Comparison of ENCODE assay signal across 13 mouse cellular contexts in genomic region chr15:99712666-99713559, GRCm38 (mm10). TPM values are rescaled to one million over a fixed set of nuclear protein-coding genes. Genes with fewer than 3 reads are reported as not detected.
A peak's percentile ranks its signal among the peaks of the same experiment; 100 is the strongest.
DNase-seq lines count a peak whose midpoint lies in the region; ATAC-seq and TF ChIP-seq lines count a peak whose summit lies in the region.
"Had no signal": no experiment of that assay in that cellular context is flagged by ENCODE, and none has a peak within 500 bp of the region (broad histone marks: within the 10 kb centered on the region; RNA-seq: fewer than 3 reads in every experiment).

No protein-coding gene starts in this region.

- no peak for TF ChIP-seq POLR2A in cerebellum, adult 2 months (IDR thresholded peaks at IDR 0.05; ENCODE audit: borderline replicate concordance, insufficient read depth, low read length)
- no peak for TF ChIP-seq POLR2A in heart, adult 2 months (IDR thresholded peaks at IDR 0.05; ENCODE audit: insufficient read depth, low read depth, low read length)

- H3K9me3 ChIP-seq in heart, embryonic 16.5 days (replicated peaks; ENCODE audit: control insufficient read depth, low read length), result no peaks in the 10 kb centered on the region
- no peaks in the 10 kb centered on the region for H3K9me3 ChIP-seq in midbrain, embryonic 15.5 days
- no peaks in the 10 kb centered on the region for H3K9me3 ChIP-seq in midbrain, embryonic 16.5 days (replicated peaks; ENCODE audit: control insufficient read depth, low read length, poor library complexity, severe bottlenecking)
- no peaks in the 10 kb centered on the region for H3K9me3 ChIP-seq in stomach, postnatal 0 days (ENCODE audit: control insufficient read depth, low read length)
- H3K9me3 ChIP-seq: forebrain, embryonic 15.5 days had no signal

- H3K27me3 ChIP-seq in cerebellum, adult 2 months (ENCODE audit: control insufficient read depth, insufficient read depth, low read length), result no peaks in the 10 kb centered on the region
- H3K27me3 ChIP-seq in heart, embryonic 16.5 days (ENCODE audit: control insufficient read depth, insufficient read depth, low read length), result no peaks in the 10 kb centered on the region
- H3K27me3 ChIP-seq in heart, adult 2 months (ENCODE audit: control insufficient read depth, insufficient read depth, low read length), result no peaks in the 10 kb centered on the region
- no peaks in the 10 kb centered on the region for H3K27me3 ChIP-seq in midbrain, embryonic 15.5 days (replicated peaks)
- no peaks in the 10 kb centered on the region for H3K27me3 ChIP-seq in midbrain, embryonic 16.5 days (ENCODE audit: control insufficient read depth, insufficient read depth, low read depth, low read length)
- H3K27me3 ChIP-seq in stomach, postnatal 0 days (ENCODE audit: control insufficient read depth, insufficient read depth, low read length), result no peaks in the 10 kb centered on the region
- H3K27me3 ChIP-seq: forebrain, embryonic 15.5 days had no signal

- TF ChIP-seq EP300 in heart, adult 2 months (IDR thresholded peaks at IDR 0.05; ENCODE audit: insufficient read depth, low read depth, low read length), result no peak
- no peak for TF ChIP-seq EP300 in stomach, postnatal 0 days (optimal IDR thresholded peaks at IDR 0.05)

- DNase-seq in cerebellum, adult 2 months, result no peak
- no peak for DNase-seq in cerebellum, adult 9-11 months
- no peak for DNase-seq in heart, adult 2 months
- DNase-seq in stomach, postnatal 0 days (ENCODE audit: low spot score), result no peak
- DNase-seq in spleen, postnatal 36 days (ENCODE audit: low spot score in 2 of 2), result no peak
- DNase-seq: retina, postnatal 1 day had no signal

- WGBS in cerebellum, adult 2 months, result 63% methylated on average over 13 of the region's 13 CpGs
- 65% methylated on average over 13 of the region's 13 CpGs for WGBS in heart, embryonic 16.5 days
- WGBS in heart, adult 2 months, result 59% methylated on average over 13 of the region's 13 CpGs
- 63% methylated on average over 13 of the region's 13 CpGs for WGBS in midbrain, embryonic 15.5 days
- 74% methylated on average over 13 of the region's 13 CpGs for WGBS in midbrain, embryonic 16.5 days
- 64% methylated on average over 13 of the region's 13 CpGs for WGBS in stomach, postnatal 0 days

- intact Hi-C loops in heart, adult 2 months (cut with DNase I), result loop anchor here (5.0 kb wide), 1 partner anchor 194 kb away; no protein-coding TSS in a partner anchor

- no peak for ATAC-seq in heart, embryonic 16.5 days (replicated peaks; ENCODE audit: extremely low read depth, insufficient read depth, low FRiP score)
- no peak for ATAC-seq in midbrain, embryonic 15.5 days (replicated peaks)
- no peak for ATAC-seq in midbrain, embryonic 16.5 days
- ATAC-seq in stomach, postnatal 0 days (ENCODE audit: low FRiP score, low TSS enrichment), result peak; percentile 1; the same call in 1 of the 2 replicates

- peaks cover 30% of the 10 kb centered on the region for H3K4me1 ChIP-seq in cerebellum, adult 2 months (ENCODE audit: control insufficient read depth, insufficient read depth, low read length)
- H3K4me1 ChIP-seq in heart, embryonic 16.5 days (ENCODE audit: control insufficient read depth, insufficient read depth, low read length), result peaks cover 19% of the 10 kb centered on the region
- peaks cover 6% of the 10 kb centered on the region for H3K4me1 ChIP-seq in heart, adult 2 months (ENCODE audit: control insufficient read depth, insufficient read depth, low read length)
- peaks cover 12% of the 10 kb centered on the region for H3K4me1 ChIP-seq in midbrain, embryonic 15.5 days
- peaks cover 6% of the 10 kb centered on the region; the same call in 1 of the 2 replicates for H3K4me1 ChIP-seq in midbrain, embryonic 16.5 days (ENCODE audit: control insufficient read depth, insufficient read depth, low read length)
- no peaks in the 10 kb centered on the region for H3K4me1 ChIP-seq in stomach, postnatal 0 days (replicated peaks; ENCODE audit: control insufficient read depth, insufficient read depth)

- H3K36me3 ChIP-seq in heart, embryonic 16.5 days (ENCODE audit: control insufficient read depth, insufficient read depth), result peaks cover 52% of the 10 kb centered on the region
- H3K36me3 ChIP-seq in heart, adult 2 months (ENCODE audit: control insufficient read depth, insufficient read depth, low read length), result no peaks in the 10 kb centered on the region
- peaks cover 48% of the 10 kb centered on the region for H3K36me3 ChIP-seq in midbrain, embryonic 15.5 days (replicated peaks)
- H3K36me3 ChIP-seq in midbrain, embryonic 16.5 days (ENCODE audit: control insufficient read depth, insufficient read depth, low read length), result peaks cover 47% of the 10 kb centered on the region
- peaks cover 33% of the 10 kb centered on the region for H3K36me3 ChIP-seq in stomach, postnatal 0 days (ENCODE audit: control insufficient read depth, insufficient read depth, low read length)

- H3K4me2 ChIP-seq in heart, embryonic 16.5 days (ENCODE audit: low read depth, low read length), result no peak overlapping the region
- no peak overlapping the region for H3K4me2 ChIP-seq in midbrain, embryonic 15.5 days
- no peak overlapping the region for H3K4me2 ChIP-seq in midbrain, embryonic 16.5 days (ENCODE audit: low read length)
- no peak overlapping the region for H3K4me2 ChIP-seq in stomach, postnatal 0 days (replicated peaks; ENCODE audit: low read depth)
- H3K4me2 ChIP-seq: forebrain, embryonic 15.5 days had no signal

- H3K27ac ChIP-seq in cerebellum, adult 2 months (ENCODE audit: insufficient read depth, low read length), result peak overlapping the region; percentile 26; the same call in 1 of the 2 replicates
- H3K27ac ChIP-seq in heart, embryonic 16.5 days (ENCODE audit: low read length), result peak overlapping the region; percentile 82
- H3K27ac ChIP-seq in heart, adult 2 months, result no peak overlapping the region; the same call in 1 of the 2 replicates
- peak overlapping the region; percentile 67; the same call in 1 of the 2 replicates for H3K27ac ChIP-seq in midbrain, embryonic 15.5 days
- no peak overlapping the region; the same call in 1 of the 2 replicates for H3K27ac ChIP-seq in midbrain, embryonic 16.5 days (ENCODE audit: low read length)
- no peak overlapping the region for H3K27ac ChIP-seq in stomach, postnatal 0 days (replicated peaks)

- H3K79me2 ChIP-seq in heart, adult 2 months (replicated peaks; ENCODE audit: control insufficient read depth, insufficient read depth, low read length), result no peaks in the 10 kb centered on the region

- no peak for TF ChIP-seq CTCF in cerebellum, adult 2 months (IDR thresholded peaks at IDR 0.05; ENCODE audit: borderline replicate concordance, insufficient read depth, low read depth, low read length)
- TF ChIP-seq CTCF in heart, adult 2 months (IDR thresholded peaks at IDR 0.05), result no peak
- no peak for TF ChIP-seq CTCF in stomach, postnatal 0 days (IDR thresholded peaks at IDR 0.05; ENCODE audit: low read depth)

- no peak overlapping the region for H3K4me3 ChIP-seq in cerebellum, adult 2 months (replicated peaks; ENCODE audit: insufficient read depth, low read depth, low read length)
- H3K4me3 ChIP-seq in heart, embryonic 16.5 days (ENCODE audit: low read length), result no peak overlapping the region
- no peak overlapping the region for H3K4me3 ChIP-seq in heart, adult 2 months
- H3K4me3 ChIP-seq in midbrain, embryonic 15.5 days, result no peak overlapping the region
- H3K4me3 ChIP-seq in midbrain, embryonic 16.5 days (ENCODE audit: low read depth, low read length), result no peak overlapping the region
- no peak overlapping the region for H3K4me3 ChIP-seq in stomach, postnatal 0 days (ENCODE audit: low read depth, low read length)
- H3K4me3 ChIP-seq: forebrain, embryonic 15.5 days had no signal

- H3K9ac ChIP-seq in heart, embryonic 16.5 days (ENCODE audit: low read length), result peak overlapping the region; percentile 61; the same call in 1 of the 2 replicates
- H3K9ac ChIP-seq in heart, adult 2 months (ENCODE audit: low read depth, low read length), result no peak overlapping the region
- no peak overlapping the region for H3K9ac ChIP-seq in midbrain, embryonic 15.5 days
- H3K9ac ChIP-seq in midbrain, embryonic 16.5 days (ENCODE audit: low read depth, low read length), result no peak overlapping the region
- no peak overlapping the region for H3K9ac ChIP-seq in stomach, postnatal 0 days (ENCODE audit: low read length)
- H3K9ac ChIP-seq: forebrain, embryonic 15.5 days had no signal

RNA-seq across cellular contexts. Expression of gene Gpd1, which starts 4.4 kb away (rescaled TPM):
- polyA plus RNA-seq in cerebellum, adult 2 months (2012; rRNA removed), result 130 and 143 TPM in 2 replicates
- polyA plus RNA-seq in heart, embryonic 16.5 days (2015; fragmentation: Nextera tagmentation; extraction: Ambion mirVana), result 2.4 and 2.7 TPM in 2 replicates
- 10 to 100 TPM; 51.4 to 64.6 TPM for total RNA-seq in heart, adult 2 months (2021)
- polyA plus RNA-seq in heart, adult 2 months (2012; rRNA removed), result 125 and 177 TPM in 2 replicates
- polyA plus RNA-seq in midbrain, embryonic 15.5 days (2015; fragmentation: Nextera tagmentation; extraction: Ambion mirVana), result 1.5 and 1.8 TPM in 2 replicates
- polyA plus RNA-seq in midbrain, embryonic 16.5 days (2015; fragmentation: Nextera tagmentation; extraction: Ambion mirVana), result 1.4 and 1.7 TPM in 2 replicates
- 6.8 and 7.9 TPM in 2 replicates for polyA plus RNA-seq in stomach, postnatal 0 days (2015; fragmentation: Nextera tagmentation; extraction: Ambion mirVana)

RNA-seq across cellular contexts. Expression of gene Gm17349, which starts 7.6 kb away (rescaled TPM):
- polyA plus RNA-seq in cerebellum, adult 2 months (2012; rRNA removed), result not detected in 2 replicates
- not detected in 2 replicates for polyA plus RNA-seq in heart, embryonic 16.5 days (2015; fragmentation: Nextera tagmentation; extraction: Ambion mirVana)
- 1 to 10 TPM; 3.7 to 4.1 TPM for total RNA-seq in heart, adult 2 months (2021)
- not detected in 2 replicates for polyA plus RNA-seq in heart, adult 2 months (2012; rRNA removed)
- polyA plus RNA-seq in midbrain, embryonic 15.5 days (2015; fragmentation: Nextera tagmentation; extraction: Ambion mirVana), result not detected in 2 replicates
- not detected in 2 replicates for polyA plus RNA-seq in midbrain, embryonic 16.5 days (2015; fragmentation: Nextera tagmentation; extraction: Ambion mirVana)
- 1.0 and 2.5 TPM in 2 replicates for polyA plus RNA-seq in stomach, postnatal 0 days (2015; fragmentation: Nextera tagmentation; extraction: Ambion mirVana)
- total RNA-seq: granulocyte monocyte progenitor cell, adult 5-6 weeks had no signal
- polyA plus RNA-seq: brain, embryonic 14.5 days; forebrain, embryonic 15.5 days; lung, embryonic 16.5 days had no signal

RNA-seq across cellular contexts. Expression of gene Smarcd1, which starts 11.0 kb away (rescaled TPM):
- 82.3 and 87.1 TPM in 2 replicates for polyA plus RNA-seq in cerebellum, adult 2 months (2012; rRNA removed)
- polyA plus RNA-seq in heart, embryonic 16.5 days (2015; fragmentation: Nextera tagmentation; extraction: Ambion mirVana), result 21.7 and 21.9 TPM in 2 replicates
- 10 to 100 TPM; 20.1 to 20.6 TPM for total RNA-seq in heart, adult 2 months (2021)
- 39.0 and 58.0 TPM in 2 replicates for polyA plus RNA-seq in heart, adult 2 months (2012; rRNA removed)
- 114 and 119 TPM in 2 replicates for polyA plus RNA-seq in midbrain, embryonic 15.5 days (2015; fragmentation: Nextera tagmentation; extraction: Ambion mirVana)
- 86.0 and 110 TPM in 2 replicates for polyA plus RNA-seq in midbrain, embryonic 16.5 days (2015; fragmentation: Nextera tagmentation; extraction: Ambion mirVana)
- polyA plus RNA-seq in stomach, postnatal 0 days (2015; fragmentation: Nextera tagmentation; extraction: Ambion mirVana), result 10.9 and 11.6 TPM in 2 replicates

RNA-seq across cellular contexts. Expression of gene Cox14, which starts 12.5 kb away (rescaled TPM):
- 351 and 364 TPM in 2 replicates for polyA plus RNA-seq in cerebellum, adult 2 months (2012; rRNA removed)
- polyA plus RNA-seq in heart, embryonic 16.5 days (2015; fragmentation: Nextera tagmentation; extraction: Ambion mirVana), result 217 and 241 TPM in 2 replicates
- 100 to 1,000 TPM; 215 to 236 TPM for total RNA-seq in heart, adult 2 months (2021)
- 326 and 358 TPM in 2 replicates for polyA plus RNA-seq in heart, adult 2 months (2012; rRNA removed)
- polyA plus RNA-seq in midbrain, embryonic 15.5 days (2015; fragmentation: Nextera tagmentation; extraction: Ambion mirVana), result 150 and 157 TPM in 2 replicates
- polyA plus RNA-seq in midbrain, embryonic 16.5 days (2015; fragmentation: Nextera tagmentation; extraction: Ambion mirVana), result 142 and 164 TPM in 2 replicates
- polyA plus RNA-seq in stomach, postnatal 0 days (2015; fragmentation: Nextera tagmentation; extraction: Ambion mirVana), result 199 and 206 TPM in 2 replicates

RNA-seq across cellular contexts. Expression of gene Asic1, which starts 42.7 kb away (rescaled TPM):
- polyA plus RNA-seq in cerebellum, adult 2 months (2012; rRNA removed), result 102 and 104 TPM in 2 replicates
- 1.6 TPM in 2 replicates for polyA plus RNA-seq in heart, embryonic 16.5 days (2015; fragmentation: Nextera tagmentation; extraction: Ambion mirVana)
- total RNA-seq in heart, adult 2 months (2021), result under 1 TPM; 0.42 to 0.50 TPM
- polyA plus RNA-seq in heart, adult 2 months (2012; rRNA removed), result 1.3 TPM in 2 replicates
- polyA plus RNA-seq in midbrain, embryonic 15.5 days (2015; fragmentation: Nextera tagmentation; extraction: Ambion mirVana), result 64.0 and 65.9 TPM in 2 replicates
- polyA plus RNA-seq in midbrain, embryonic 16.5 days (2015; fragmentation: Nextera tagmentation; extraction: Ambion mirVana), result 47.9 and 53.9 TPM in 2 replicates
- 1.0 and 1.2 TPM in 2 replicates for polyA plus RNA-seq in stomach, postnatal 0 days (2015; fragmentation: Nextera tagmentation; extraction: Ambion mirVana)
- total RNA-seq: granulocyte monocyte progenitor cell, adult 5-6 weeks had no signal

Comparison
In these comparisons a context has a peak if more than half of its experiments do, and no peak if none do; other contexts are left out.
1. H3K27ac ChIP-seq: peak in cerebellum, adult 2 months (single experiment), heart, embryonic 16.5 days (single experiment) and midbrain, embryonic 15.5 days (single experiment); none in heart, adult 2 months (single experiment), midbrain, embryonic 16.5 days (single experiment) and stomach, postnatal 0 days (single experiment).
2. RNA of gene Gpd1, which starts 4.4 kb away (polyA plus RNA-seq): 125 to 177 TPM in heart, adult 2 months and 130 to 143 TPM in cerebellum, adult 2 months; 6.8 to 7.9 TPM in stomach, postnatal 0 days, 2.4 to 2.7 TPM in heart, embryonic 16.5 days, 1.4 to 1.7 TPM in midbrain, embryonic 16.5 days and 1.5 to 1.8 TPM in midbrain, embryonic 15.5 days; every median in the first group is over 10 times any median in the second.